Mouse (Mus musculus): Measurements from ENCODE around the gene Fam19a4. TPM values are rescaled to one million over a fixed set of nuclear protein-coding genes. Genes with fewer than 3 reads are reported as not detected.
"Not testable (repeated sequence)": the region's sequence is repeated elsewhere in the genome, so short reads cannot be mapped to it uniquely, and the experiment has no call there.

Fam19a4 gene
- total RNA-seq, 2 experiments from 2014 or later, result 0.69 to 2.0 TPM

GRCm38 (mm10) chr6:96977537-96977936, 82.7 kb downstream of the Fam19a4 start:
- DNase-seq (ENCODE audit: low spot score in 2 of 2), result no peak

- DNase-seq (ENCODE audit: low spot score in 2 of 2), result no peak
Observed at GRCm38 (mm10) chr6:96944796-96945195, 115.4 kb downstream of the Fam19a4 start.

- DNase-seq (ENCODE audit: low spot score in 2 of 2), result no peak
Observed at GRCm38 (mm10) chr6:96935776-96936175, 124.4 kb downstream of the Fam19a4 start.

- no peak for DNase-seq (ENCODE audit: low spot score in 2 of 2)
Observed at GRCm38 (mm10) chr6:96909061-96909480, 151.1 kb downstream of the Fam19a4 start.

- DNase-seq (ENCODE audit: low spot score in 2 of 2), result not testable (repeated sequence)
Observed at GRCm38 (mm10) chr6:96877105-96877504, 183.1 kb downstream of the Fam19a4 start.

- not testable (repeated sequence) for DNase-seq (ENCODE audit: low spot score in 2 of 2)
Observed at GRCm38 (mm10) chr6:96876651-96877050, 183.6 kb downstream of the Fam19a4 start.

- no peak for DNase-seq (ENCODE audit: low spot score in 2 of 2)
Observed at GRCm38 (mm10) chr6:96853065-96853464, 207.1 kb downstream of the Fam19a4 start.

GRCm38 (mm10) chr6:96843944-96844343, 216.3 kb downstream of the Fam19a4 start:
- no peak for DNase-seq (ENCODE audit: low spot score in 2 of 2)

GRCm38 (mm10) chr6:96840634-96841033, 219.6 kb downstream of the Fam19a4 start:
- no peak for DNase-seq (ENCODE audit: low spot score in 2 of 2)

- no peak for DNase-seq (ENCODE audit: low spot score in 2 of 2)
Observed at GRCm38 (mm10) chr6:96826626-96827025, 233.6 kb downstream of the Fam19a4 start.

GRCm38 (mm10) chr6:96802981-96803380, 257.2 kb downstream of the Fam19a4 start:
- DNase-seq (ENCODE audit: low spot score in 2 of 2), result no peak

GRCm38 (mm10) chr6:96798746-96799145, 261.5 kb downstream of the Fam19a4 start:
- DNase-seq (ENCODE audit: low spot score in 2 of 2), result no peak

GRCm38 (mm10) chr6:96797451-96797850, 262.8 kb downstream of the Fam19a4 start:
- DNase-seq (ENCODE audit: low spot score in 2 of 2), result no peak

Other genes starting within 250 kb of the Fam19a4 start
- gene Eogt, start 88.8 kb upstream of the Fam19a4 start, total RNA-seq (2021), result 10 to 100 TPM; 32.1 to 38.3 TPM
- 10 to 100 TPM; 56.9 to 57.9 TPM for gene Tmf1, start 118.7 kb upstream of the Fam19a4 start, total RNA-seq (2021)
- gene Uba3, start 145.2 kb upstream of the Fam19a4 start, total RNA-seq (2021), result 10 to 100 TPM; 62.1 to 65.7 TPM
- gene Arl6ip5, start 150.3 kb upstream of the Fam19a4 start, total RNA-seq (2021), result 100 to 1,000 TPM; 156 to 168 TPM
- gene Lmod3, start 192.3 kb upstream of the Fam19a4 start, total RNA-seq (2021), result not detected

All from layer of hippocampus, postnatal 14 days (tissue).